Mouse (Mus musculus) lung, embryonic 14.5 days (tissue): ENCODE results near the gene Hipk2. TPM values are rescaled to one million over a fixed set of nuclear protein-coding genes. Genes with fewer than 3 reads are reported as not detected.

ENCODE experiments used
- ATAC-seq: fragments of 200-750 bp; cut with Nextera tagmentation; 2 replicates; pipeline ENCODE4 v1.8.0; 2017; ENCODE audit warnings: mild to moderate bottlenecking, moderate TSS enrichment, moderate library complexity; ENCODE audit not compliant: insufficient read depth
- DNase-seq: peaks from one replicate; pipeline ENCODE4 v3.0.0-alpha.2; 2015
- H3K27ac ChIP-seq: fragments of 300-500 bp; sonication (generic); 2 replicates; pipeline ENCODE4 v1.5.1; 2014; ENCODE audit warnings: low read depth, mild to moderate bottlenecking, moderate library complexity
- H3K27me3 ChIP-seq: fragments of 300-500 bp; sonication (generic); 2 replicates; pipeline ENCODE4 v1.6.1; 2014; ENCODE audit warnings: low read length, control low read depth; ENCODE audit not compliant: insufficient read depth
- H3K36me3 ChIP-seq: fragments of 300-500 bp; sonication (generic); 2 replicates; pipeline ENCODE4 v1.6.1; 2014; ENCODE audit warnings: control low read depth; ENCODE audit not compliant: insufficient read depth
- H3K4me1 ChIP-seq: fragments of 300-500 bp; sonication (generic); 2 replicates; pipeline ENCODE4 v1.6.1; 2014; ENCODE audit warnings: antibody characterized with exemption, control low read depth; ENCODE audit not compliant: insufficient read depth
- H3K4me2 ChIP-seq: fragments of 300-500 bp; sonication (generic); 2 replicates; pipeline ENCODE4 v1.6.1; 2014; ENCODE audit warnings: mild to moderate bottlenecking
- H3K4me3 ChIP-seq: fragments of 300-500 bp; sonication (generic); 2 replicates; pipeline ENCODE4 v1.5.1; 2014; ENCODE audit warnings: low read depth, low read length
- H3K9ac ChIP-seq: fragments of 300-500 bp; sonication (generic); 2 replicates; pipeline ENCODE4 v1.6.1; 2014
- H3K9me3 ChIP-seq: fragments of 300-500 bp; sonication (generic); 2 replicates; pipeline ENCODE4 v1.6.1; 2016; ENCODE audit warnings: low read depth, low read length, control low read depth
- CTCF ChIP-seq: IDR thresholded peaks from 2 replicates; pipeline ENCODE4 v1.5.1; 2016; ENCODE audit warnings: antibody characterized with exemption, low read depth
- WGBS: fragments of 180-500 bp; shearing (Covaris S2); extraction: QIAGEN DNeasy Blood & Tissue Kit; methylation state at CpG from one replicate; pipeline ENCODE4 v1.1.7; 2014; 5-methylcytosine and 5-hydroxymethylcytosine counted together
- polyA plus RNA-seq: library from polyadenylated mRNA; unstranded; fragments of >200 nt; fragmentation: Nextera tagmentation; extraction: Ambion mirVana; gene quantifications from 2 replicates; pipeline ENCODE4 v1.2.1, GENCODE M21; 2014

Hipk2 gene
- polyA plus RNA-seq, 1 experiment from 2014 or later, result 20.8 TPM

DNA sequence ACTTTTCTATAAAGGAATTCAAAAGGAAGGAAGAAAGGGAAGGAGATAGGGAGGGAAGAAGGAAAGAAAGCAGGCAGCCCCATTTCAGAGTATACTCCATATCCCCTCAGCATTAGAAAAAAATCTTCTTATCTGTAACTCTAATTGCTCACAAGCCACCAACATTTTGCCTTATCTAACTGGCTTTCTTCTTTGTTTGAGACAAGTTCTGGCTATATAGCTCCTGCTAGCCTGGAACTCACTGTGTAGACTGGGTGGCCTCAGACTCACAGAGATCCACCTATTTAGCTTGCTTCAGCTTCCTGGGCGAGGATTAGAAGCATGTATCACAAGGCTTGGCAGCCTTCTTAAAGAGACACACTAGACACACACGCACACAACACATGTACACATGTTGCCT lies 24.2 kb downstream of the Hipk2 start:
- 90% methylated on average over 2 of the region's 2 CpGs for WGBS
- no peak overlapping the region for H3K9ac ChIP-seq

DNA sequence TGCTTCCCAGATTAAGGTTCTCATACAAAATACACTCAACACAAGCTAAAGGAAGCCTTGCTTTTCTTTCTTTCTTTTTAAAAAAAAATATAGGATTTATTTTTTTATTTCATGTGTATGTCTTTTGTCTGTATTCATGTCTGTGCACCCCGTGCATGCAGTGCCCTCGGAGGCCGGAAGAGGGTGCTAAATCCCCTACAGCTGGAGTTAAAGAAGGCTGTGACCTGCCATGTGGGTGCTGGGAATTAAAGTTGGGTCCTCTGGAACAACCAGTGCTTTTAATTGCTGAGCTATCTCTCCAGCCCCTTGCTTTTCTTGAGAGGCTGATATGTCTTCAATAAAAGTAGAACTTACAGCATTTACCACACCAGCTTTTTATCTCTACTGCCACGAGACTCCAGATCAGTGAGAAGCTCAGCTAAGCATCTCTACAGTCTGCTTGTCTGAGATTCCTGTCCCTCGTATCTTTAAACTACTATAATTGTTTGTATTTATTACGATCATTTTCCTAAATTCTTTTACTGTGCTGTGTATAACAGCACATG lies 25.2 kb downstream of the Hipk2 start:
- DNase-seq, result no peak
- TF ChIP-seq CTCF, result no peak

More for the DNA sequence above, 24.2 kb downstream of the Hipk2 start:
- no peak overlapping the region for H3K4me2 ChIP-seq
- no peaks in the 10 kb centered on the region for H3K9me3 ChIP-seq
- DNase-seq, result no peak
- no peak for ATAC-seq
- peaks cover 11% of the 10 kb centered on the region; the same call in 1 of the 2 replicates for H3K4me1 ChIP-seq
- no peak for TF ChIP-seq CTCF
- no peaks in the 10 kb centered on the region for H3K36me3 ChIP-seq
- no peak overlapping the region for H3K4me3 ChIP-seq
- no peaks in the 10 kb centered on the region for H3K27me3 ChIP-seq
- no peak overlapping the region for H3K27ac ChIP-seq

DNA sequence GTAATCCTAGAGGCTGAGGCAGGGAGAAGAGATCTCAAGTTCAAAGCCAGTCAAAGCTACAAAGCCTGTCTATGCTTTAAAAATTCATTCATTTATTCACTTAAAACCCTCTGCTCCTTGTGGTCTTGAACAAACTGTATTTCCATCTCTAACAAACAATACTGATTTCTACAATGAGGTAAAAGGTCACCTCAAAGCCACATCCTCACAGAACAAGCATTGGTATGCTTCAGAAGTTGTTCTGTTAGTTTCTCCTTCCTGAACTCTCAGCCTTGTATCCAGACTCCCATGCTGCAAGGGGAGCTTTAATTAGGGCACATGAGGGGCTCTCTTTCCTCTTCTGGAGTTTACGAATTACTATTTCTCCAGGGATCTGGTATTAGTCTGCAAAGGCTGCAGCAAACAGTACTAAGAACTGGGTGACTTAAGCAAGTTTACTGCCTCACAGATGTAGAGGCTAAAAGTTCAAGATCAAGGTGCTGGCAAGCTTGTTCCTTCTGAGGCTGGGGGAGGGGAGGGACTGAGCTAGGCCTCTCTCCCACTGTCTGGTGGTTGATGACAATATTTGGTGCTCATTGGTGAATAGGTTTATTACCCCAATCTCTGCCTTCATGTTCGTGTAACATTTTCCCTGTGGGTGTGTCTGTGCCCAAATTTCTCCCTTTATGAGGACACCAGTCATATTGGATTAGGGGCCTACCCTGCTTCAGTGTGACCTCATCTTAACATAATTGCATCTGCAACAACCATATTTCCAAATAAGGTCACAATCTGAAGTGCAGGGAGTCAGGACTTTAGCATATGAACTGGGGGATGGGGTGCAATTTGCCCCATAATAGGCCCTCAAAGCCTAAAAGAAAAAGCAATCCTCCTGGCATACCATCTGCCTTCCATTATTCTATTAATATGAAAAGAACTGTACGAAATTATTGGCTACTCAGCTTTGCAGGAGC lies 27.7 kb downstream of the Hipk2 start:
- no peak overlapping the region for H3K4me2 ChIP-seq
- H3K36me3 ChIP-seq, result no peaks in the 10 kb centered on the region
- peaks cover 22% of the 10 kb centered on the region for H3K4me1 ChIP-seq
- ATAC-seq (no peak), DNase-seq (no peak)
- H3K27me3 ChIP-seq, result no peaks in the 10 kb centered on the region
- 73% methylated on average over 3 of the region's 3 CpGs for WGBS
- no peak for TF ChIP-seq CTCF
- H3K9ac ChIP-seq, result no peak overlapping the region
- no peaks in the 10 kb centered on the region for H3K9me3 ChIP-seq
- H3K27ac ChIP-seq, result no peak overlapping the region
- no peak overlapping the region for H3K4me3 ChIP-seq

More for the DNA sequence above, 25.2 kb downstream of the Hipk2 start:
- WGBS, result 83% methylated on average over 6 of the region's 6 CpGs
- H3K36me3 ChIP-seq, result no peaks in the 10 kb centered on the region
- no peak overlapping the region for H3K4me3 ChIP-seq
- peaks cover 19% of the 10 kb centered on the region for H3K4me1 ChIP-seq
- ATAC-seq, result no peak
- no peak overlapping the region for H3K27ac ChIP-seq
- H3K9ac ChIP-seq, result no peak overlapping the region
- no peak overlapping the region for H3K4me2 ChIP-seq
- H3K9me3 ChIP-seq, result no peaks in the 10 kb centered on the region
- no peaks in the 10 kb centered on the region for H3K27me3 ChIP-seq

DNA sequence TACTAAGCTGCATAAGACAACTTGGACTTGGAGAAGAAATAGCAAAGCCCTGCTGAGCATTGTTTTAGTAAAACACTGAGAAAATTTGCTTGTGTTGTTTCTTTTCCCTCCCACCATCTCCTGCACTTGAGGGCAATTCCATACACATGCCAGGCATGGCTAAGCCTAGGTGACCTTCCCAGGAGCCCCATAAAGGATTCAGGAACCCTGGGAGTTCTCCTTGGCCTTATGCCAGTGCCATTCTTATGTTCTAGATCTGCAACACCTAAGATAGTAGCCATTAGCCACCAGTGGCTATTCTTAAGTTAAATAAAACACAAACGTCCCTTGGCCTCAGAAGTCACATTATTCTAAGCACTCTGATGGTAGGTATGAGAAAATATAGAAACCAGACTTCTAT lies 28.5 kb downstream of the Hipk2 start:
- no peak for ATAC-seq
- H3K4me2 ChIP-seq, result no peak overlapping the region
- peaks cover 22% of the 10 kb centered on the region for H3K4me1 ChIP-seq
- H3K27me3 ChIP-seq, result no peaks in the 10 kb centered on the region
- no peak for TF ChIP-seq CTCF
- WGBS, result 38% methylated on average over 1 of the region's 1 CpGs
- H3K4me3 ChIP-seq, result no peak overlapping the region
- no peak overlapping the region for H3K27ac ChIP-seq
- H3K9me3 ChIP-seq, result no peaks in the 10 kb centered on the region
- H3K9ac ChIP-seq, result no peak overlapping the region
- no peak for DNase-seq
- no peaks in the 10 kb centered on the region for H3K36me3 ChIP-seq

DNA sequence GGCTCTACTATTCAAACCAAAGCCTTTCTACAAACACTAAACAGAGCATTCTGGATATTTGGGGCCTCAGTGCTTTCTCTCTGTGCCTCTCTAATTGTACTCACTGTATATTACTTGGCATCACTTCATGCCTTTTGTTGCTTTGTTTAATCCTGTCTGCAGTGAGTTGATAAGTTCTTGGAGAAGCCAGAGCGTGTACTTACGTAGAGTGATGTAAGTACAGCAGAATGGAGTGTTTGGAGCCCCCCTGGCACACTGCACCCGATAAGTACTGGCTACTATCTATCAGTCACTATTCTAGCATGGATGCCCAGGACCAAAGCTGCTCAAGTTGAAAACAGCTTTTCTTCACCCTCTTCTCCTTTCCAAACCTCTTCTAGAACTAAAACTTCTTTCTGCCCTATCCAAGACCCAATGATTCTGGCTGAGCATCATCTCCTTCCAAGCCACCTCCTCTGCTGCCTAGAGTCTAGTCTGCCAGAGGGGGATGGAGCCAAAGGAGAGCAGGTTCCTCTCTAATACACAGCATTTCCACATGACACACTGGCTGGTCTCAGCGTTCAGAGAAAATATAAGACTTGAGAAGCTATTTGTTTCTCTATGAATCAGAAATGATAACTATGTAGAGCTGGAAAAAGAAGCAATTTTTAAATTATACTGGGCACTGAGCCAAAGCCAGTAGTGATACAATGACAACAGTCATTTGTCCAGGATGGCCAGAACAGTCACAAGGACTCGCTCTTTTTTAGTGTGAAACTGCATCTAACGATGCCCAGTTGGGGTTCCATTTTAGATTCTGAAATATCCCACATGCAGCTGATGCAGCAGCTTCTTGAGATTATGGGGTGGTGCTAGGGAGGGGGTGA lies 29.4 kb downstream of the Hipk2 start:
- 46% methylated on average over 6 of the region's 6 CpGs for WGBS

DNA sequence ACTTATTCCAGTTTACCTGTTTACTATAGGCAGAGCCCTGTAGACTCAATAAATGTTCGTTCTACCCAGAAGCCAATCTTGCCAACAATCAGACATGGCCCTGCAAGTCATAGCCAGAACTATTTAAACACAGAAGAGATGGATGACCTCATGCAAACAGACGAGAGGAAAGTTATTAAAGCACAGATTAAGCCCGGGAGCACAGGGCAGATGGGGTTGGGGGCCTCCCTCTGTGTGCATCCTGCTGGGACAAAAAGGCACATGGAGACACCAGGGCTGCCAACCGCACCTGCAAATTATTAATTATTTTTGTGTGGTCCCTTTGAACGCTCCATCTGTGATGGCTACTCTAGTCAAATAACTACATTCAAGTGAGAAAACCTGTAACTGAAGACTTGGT lies 30.1 kb downstream of the Hipk2 start:
- TF ChIP-seq CTCF, result no peak
- H3K27me3 ChIP-seq, result no peaks in the 10 kb centered on the region
- no peak overlapping the region for H3K4me2 ChIP-seq
- no peak overlapping the region for H3K9ac ChIP-seq
- WGBS, result 57% methylated on average over 5 of the region's 5 CpGs
- no peak overlapping the region for H3K4me3 ChIP-seq
- DNase-seq, result no peak
- no peak for ATAC-seq
- H3K27ac ChIP-seq, result 0 out of 2 replicates have a peak overlapping the region, but pooled peaks have one; percentile 4
- no peaks in the 10 kb centered on the region for H3K36me3 ChIP-seq
- H3K4me1 ChIP-seq, result peaks cover 22% of the 10 kb centered on the region
- H3K9me3 ChIP-seq, result no peaks in the 10 kb centered on the region

More for the DNA sequence above, 29.4 kb downstream of the Hipk2 start:
- TF ChIP-seq CTCF, result no peak
- no peak overlapping the region; the same call in 1 of the 2 replicates for H3K27ac ChIP-seq
- DNase-seq (peak; percentile 64), ATAC-seq (no peak)
- no peaks in the 10 kb centered on the region for H3K36me3 ChIP-seq
- H3K27me3 ChIP-seq, result no peaks in the 10 kb centered on the region
- no peak overlapping the region for H3K4me2 ChIP-seq
- no peaks in the 10 kb centered on the region for H3K9me3 ChIP-seq
- no peak overlapping the region for H3K9ac ChIP-seq
- H3K4me1 ChIP-seq, result peaks cover 22% of the 10 kb centered on the region
- H3K4me3 ChIP-seq, result no peak overlapping the region

DNA sequence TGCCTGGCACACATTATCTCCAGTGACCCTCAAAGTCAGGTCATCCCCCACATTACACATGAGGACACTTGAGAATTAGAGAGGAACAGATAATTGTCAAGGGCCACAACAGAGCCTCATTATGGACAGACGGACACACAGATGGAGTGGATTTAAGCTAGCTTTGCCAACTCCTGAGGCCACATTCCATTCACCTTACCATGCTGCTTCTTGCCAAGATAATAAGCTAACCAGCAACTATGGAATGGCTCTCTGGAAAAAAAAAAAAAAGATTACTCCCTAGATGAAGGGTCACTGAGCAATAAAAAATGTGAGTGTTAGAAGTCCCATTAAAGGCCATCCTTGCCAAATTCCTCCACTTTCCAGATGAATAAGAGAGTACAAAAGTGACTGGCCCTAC lies 30.8 kb downstream of the Hipk2 start:
- no peaks in the 10 kb centered on the region for H3K9me3 ChIP-seq
- no peak for ATAC-seq
- peaks cover 22% of the 10 kb centered on the region for H3K4me1 ChIP-seq
- no peak overlapping the region for H3K4me3 ChIP-seq
- no peaks in the 10 kb centered on the region for H3K36me3 ChIP-seq
- TF ChIP-seq CTCF, result no peak
- DNase-seq, result no peak
- no peak overlapping the region for H3K4me2 ChIP-seq
- H3K9ac ChIP-seq, result no peak overlapping the region
- H3K27me3 ChIP-seq, result no peaks in the 10 kb centered on the region
- WGBS, result 78% methylated on average over 1 of the region's 1 CpGs
- H3K27ac ChIP-seq, result no peak overlapping the region
